Mouse (Mus musculus): ENCODE data around the gene Rfxap. TPM values are rescaled to one million over a fixed set of nuclear protein-coding genes. Genes with fewer than 3 reads are reported as not detected.

Gene Rfxap
- polyA plus RNA-seq, 1 experiment from 2014 or later = 22.6 TPM

Other genes starting within 250 kb of the Rfxap start
- gene Supt20, start 115.0 kb downstream of the Rfxap start, polyA plus RNA-seq (2015; fragmentation: Nextera tagmentation; extraction: Ambion mirVana) = 61.4 and 61.9 TPM in 2 replicates
- 0.32 and 0.48 TPM in 2 replicates for gene Gm21958, start 93.4 kb downstream of the Rfxap start, polyA plus RNA-seq (2015; fragmentation: Nextera tagmentation; extraction: Ambion mirVana)
- 78.9 and 87.1 TPM in 2 replicates for gene Exosc8, start 72.4 kb downstream of the Rfxap start, polyA plus RNA-seq (2015; fragmentation: Nextera tagmentation; extraction: Ambion mirVana)
- 33.7 and 35.1 TPM in 2 replicates for gene Alg5, start 72.3 kb downstream of the Rfxap start, polyA plus RNA-seq (2015; fragmentation: Nextera tagmentation; extraction: Ambion mirVana)
- gene Smad9, start 52.2 kb downstream of the Rfxap start, polyA plus RNA-seq (2015; fragmentation: Nextera tagmentation; extraction: Ambion mirVana) = 0.75 and 1.1 TPM in 2 replicates
- gene Sertm1, start 108.1 kb upstream of the Rfxap start, polyA plus RNA-seq (2015; fragmentation: Nextera tagmentation; extraction: Ambion mirVana) = 0.12 and 0.15 TPM in 2 replicates
- gene Ccna1, start 247.7 kb upstream of the Rfxap start, polyA plus RNA-seq (2015; fragmentation: Nextera tagmentation; extraction: Ambion mirVana) = 0.96 and 1.6 TPM in 2 replicates